Mouse (Mus musculus): Measurements from ENCODE around the gene Rnf6. TPM values are rescaled to one million over a fixed set of nuclear protein-coding genes. Genes with fewer than 3 reads are reported as not detected.

Rnf6 gene
- total RNA-seq, 1 experiment from 2014 or later: 74.0 TPM

- no peak for ATAC-seq (replicated peaks in 1 of 2; ENCODE audit: insufficient read depth in 1 of 2, low FRiP score in 2 of 2, low TSS enrichment in 1 of 2, low read depth in 1 of 2, poor library complexity in 2 of 2, severe bottlenecking in 2 of 2)
Observed at GRCm38 (mm10) chr5:146232816-146233215, 11.5 kb upstream of the Rnf6 start.

GRCm38 (mm10) chr5:146232056-146232675 lies 10.8 kb upstream of the Rnf6 start:
- no peak for ATAC-seq (replicated peaks in 1 of 2; ENCODE audit: insufficient read depth in 1 of 2, low FRiP score in 2 of 2, low TSS enrichment in 1 of 2, low read depth in 1 of 2, poor library complexity in 2 of 2, severe bottlenecking in 2 of 2)

GRCm38 (mm10) chr5:146231655-146231996 lies 10.3 kb upstream of the Rnf6 start:
- ATAC-seq (replicated peaks in 1 of 2; ENCODE audit: insufficient read depth in 1 of 2, low FRiP score in 2 of 2, low TSS enrichment in 1 of 2, low read depth in 1 of 2, poor library complexity in 2 of 2, severe bottlenecking in 2 of 2): peak; percentile 15 to 33; a peak in 3 of 4 replicates

GRCm38 (mm10) chr5:146230864-146231654 lies 9.7 kb upstream of the Rnf6 start, which contains the start of gene Cdk8:
Cdk8 (plus strand) TSS chr5:146231230.
- ATAC-seq (replicated peaks in 1 of 2; ENCODE audit: insufficient read depth in 1 of 2, low FRiP score in 2 of 2, low TSS enrichment in 1 of 2, low read depth in 1 of 2, poor library complexity in 2 of 2, severe bottlenecking in 2 of 2): peak; percentile 85 to 88

- no peak for ATAC-seq (replicated peaks in 1 of 2; ENCODE audit: insufficient read depth in 1 of 2, low FRiP score in 2 of 2, low TSS enrichment in 1 of 2, low read depth in 1 of 2, poor library complexity in 2 of 2, severe bottlenecking in 2 of 2)
Observed at GRCm38 (mm10) chr5:146229869-146230650, 8.7 kb upstream of the Rnf6 start.

GRCm38 (mm10) chr5:146227496-146227895 lies 6.1 kb upstream of the Rnf6 start:
- no peak for ATAC-seq (replicated peaks in 1 of 2; ENCODE audit: insufficient read depth in 1 of 2, low FRiP score in 2 of 2, low TSS enrichment in 1 of 2, low read depth in 1 of 2, poor library complexity in 2 of 2, severe bottlenecking in 2 of 2)

GRCm38 (mm10) chr5:146223786-146224185 lies 2.4 kb upstream of the Rnf6 start:
- ATAC-seq (replicated peaks in 1 of 2; ENCODE audit: insufficient read depth in 1 of 2, low FRiP score in 2 of 2, low TSS enrichment in 1 of 2, low read depth in 1 of 2, poor library complexity in 2 of 2, severe bottlenecking in 2 of 2): no peak

GRCm38 (mm10) chr5:146221722-146222121 lies 367 bp upstream of the Rnf6 start:
- ATAC-seq (replicated peaks in 1 of 2; ENCODE audit: insufficient read depth in 1 of 2, low FRiP score in 2 of 2, low TSS enrichment in 1 of 2, low read depth in 1 of 2, poor library complexity in 2 of 2, severe bottlenecking in 2 of 2): no peak

GRCm38 (mm10) chr5:146220501-146220878 lies 865 bp downstream of the Rnf6 start:
- peak; percentile 66 to 74 for ATAC-seq (replicated peaks in 1 of 2; ENCODE audit: insufficient read depth in 1 of 2, low FRiP score in 2 of 2, low TSS enrichment in 1 of 2, low read depth in 1 of 2, poor library complexity in 2 of 2, severe bottlenecking in 2 of 2)

GRCm38 (mm10) chr5:146205537-146205936 lies 15.8 kb downstream of the Rnf6 start:
- no peak for ATAC-seq (replicated peaks in 1 of 2; ENCODE audit: insufficient read depth in 1 of 2, low FRiP score in 2 of 2, low TSS enrichment in 1 of 2, low read depth in 1 of 2, poor library complexity in 2 of 2, severe bottlenecking in 2 of 2)

GRCm38 (mm10) chr5:146203921-146204320 lies 17.4 kb downstream of the Rnf6 start:
- peak; percentile 47 to 66; a peak in 3 of 4 replicates for ATAC-seq (replicated peaks in 1 of 2; ENCODE audit: insufficient read depth in 1 of 2, low FRiP score in 2 of 2, low TSS enrichment in 1 of 2, low read depth in 1 of 2, poor library complexity in 2 of 2, severe bottlenecking in 2 of 2)

GRCm38 (mm10) chr5:146200580-146200979 lies 20.8 kb downstream of the Rnf6 start:
- no peak for ATAC-seq (replicated peaks in 1 of 2; ENCODE audit: insufficient read depth in 1 of 2, low FRiP score in 2 of 2, low TSS enrichment in 1 of 2, low read depth in 1 of 2, poor library complexity in 2 of 2, severe bottlenecking in 2 of 2)

- ATAC-seq (replicated peaks in 1 of 2; ENCODE audit: insufficient read depth in 1 of 2, low FRiP score in 2 of 2, low TSS enrichment in 1 of 2, low read depth in 1 of 2, poor library complexity in 2 of 2, severe bottlenecking in 2 of 2): peak in 1 of 2 experiments; percentile 53; a peak in 2 of 4 replicates
Observed at GRCm38 (mm10) chr5:146199540-146199939, 21.8 kb downstream of the Rnf6 start.

- no peak for ATAC-seq (replicated peaks in 1 of 2; ENCODE audit: insufficient read depth in 1 of 2, low FRiP score in 2 of 2, low TSS enrichment in 1 of 2, low read depth in 1 of 2, poor library complexity in 2 of 2, severe bottlenecking in 2 of 2)
Observed at GRCm38 (mm10) chr5:146199073-146199472, 22.3 kb downstream of the Rnf6 start.

GRCm38 (mm10) chr5:146193360-146193759 lies 28.0 kb downstream of the Rnf6 start:
- ATAC-seq (replicated peaks in 1 of 2; ENCODE audit: insufficient read depth in 1 of 2, low FRiP score in 2 of 2, low TSS enrichment in 1 of 2, low read depth in 1 of 2, poor library complexity in 2 of 2, severe bottlenecking in 2 of 2): no peak

GRCm38 (mm10) chr5:146190501-146191269 lies 30.7 kb downstream of the Rnf6 start:
- ATAC-seq (replicated peaks in 1 of 2; ENCODE audit: insufficient read depth in 1 of 2, low FRiP score in 2 of 2, low TSS enrichment in 1 of 2, low read depth in 1 of 2, poor library complexity in 2 of 2, severe bottlenecking in 2 of 2): no peak

- no peak for ATAC-seq (replicated peaks in 1 of 2; ENCODE audit: insufficient read depth in 1 of 2, low FRiP score in 2 of 2, low TSS enrichment in 1 of 2, low read depth in 1 of 2, poor library complexity in 2 of 2, severe bottlenecking in 2 of 2)
Observed at GRCm38 (mm10) chr5:146190093-146190492, 31.3 kb downstream of the Rnf6 start.
